Mouse (Mus musculus) left cerebral cortex, postnatal 36 days (tissue): Measurements from ENCODE around the gene Zfp874b. TPM values are rescaled to one million over a fixed set of nuclear protein-coding genes. Genes with fewer than 3 reads are reported as not detected.

Experiments
- total RNA-seq, 2 experiments: library from RNA; stranded (reverse); gene quantifications; 2 replicates each; pipeline ENCODE4 v1.2.3; 2021

The Zfp874b gene
- total RNA-seq, 2 experiments from 2014 or later, result 15.5 to 17.5 TPM

Other genes starting within 250 kb of the Zfp874b start
- gene Zfp458, start 205.8 kb downstream of the Zfp874b start, total RNA-seq, result 10 to 100 TPM; 17.7 to 21.5 TPM
- 1 to 10 TPM; 3.0 to 5.5 TPM for gene Zfp457, start 177.8 kb downstream of the Zfp874b start, total RNA-seq
- 1 to 10 TPM; 2.0 to 3.8 TPM for gene Zfp595, start 151.7 kb downstream of the Zfp874b start, total RNA-seq
- not detected for gene Gm28044, start 123.7 kb downstream of the Zfp874b start, total RNA-seq
- under 1 TPM; 0.91 to 1.00 TPM for gene Zfp953, start 123.7 kb downstream of the Zfp874b start, total RNA-seq
- under 1 TPM in 1 of 2 experiments, not detected in 1; 0.52 TPM for gene Gm28041, start 108.5 kb downstream of the Zfp874b start, total RNA-seq
- gene Zfp456, start 108.4 kb downstream of the Zfp874b start, total RNA-seq, result 1 to 10 TPM in 1 of 2 experiments, under 1 TPM in 1; 0.86 to 1.2 TPM
- gene Zfp429, start 84.4 kb downstream of the Zfp874b start, total RNA-seq, result 1 to 10 TPM; 3.2 to 3.7 TPM
- gene Zfp459, start 62.8 kb downstream of the Zfp874b start, total RNA-seq, result 1 to 10 TPM; 6.0 to 6.5 TPM
- gene Zfp874a, start 32.6 kb downstream of the Zfp874b start, total RNA-seq, result 10 to 100 TPM; 12.6 TPM
- 1 to 10 TPM; 7.2 to 7.7 TPM for gene Zfp58, start 16.3 kb upstream of the Zfp874b start, total RNA-seq
- 1 to 10 TPM in 1 of 2 experiments, not detected in 1; 1.8 TPM for gene Gm26965, start 41.9 kb upstream of the Zfp874b start, total RNA-seq
- gene Zfp87, start 41.9 kb upstream of the Zfp874b start, total RNA-seq, result 10 to 100 TPM; 21.8 to 22.2 TPM
- 10 to 100 TPM in 1 of 2 experiments, 1 to 10 TPM in 1; 8.8 to 10.6 TPM for gene Zfp748, start 69.6 kb upstream of the Zfp874b start, total RNA-seq
- 1 to 10 TPM; 7.6 to 9.7 TPM for gene Zfp729b, start 125.4 kb upstream of the Zfp874b start, total RNA-seq
- 1 to 10 TPM in 1 of 2 experiments, under 1 TPM in 1; 0.82 to 2.1 TPM for gene Gm49345, start 153.5 kb upstream of the Zfp874b start, total RNA-seq
- gene Zfp729a, start 153.5 kb upstream of the Zfp874b start, total RNA-seq, result 1 to 10 TPM; 7.5 to 10.0 TPM
- 10 to 100 TPM; 22.0 to 28.2 TPM for gene Zfp738, start 202.8 kb upstream of the Zfp874b start, total RNA-seq
- 10 to 100 TPM; 10.9 to 14.9 TPM for gene Zfp65, start 244.9 kb upstream of the Zfp874b start, total RNA-seq